Mouse (Mus musculus): Measurements from ENCODE around the gene Cacna1c.
A peak's percentile ranks its signal among the peaks of the same experiment; 100 is the strongest.

DNA sequence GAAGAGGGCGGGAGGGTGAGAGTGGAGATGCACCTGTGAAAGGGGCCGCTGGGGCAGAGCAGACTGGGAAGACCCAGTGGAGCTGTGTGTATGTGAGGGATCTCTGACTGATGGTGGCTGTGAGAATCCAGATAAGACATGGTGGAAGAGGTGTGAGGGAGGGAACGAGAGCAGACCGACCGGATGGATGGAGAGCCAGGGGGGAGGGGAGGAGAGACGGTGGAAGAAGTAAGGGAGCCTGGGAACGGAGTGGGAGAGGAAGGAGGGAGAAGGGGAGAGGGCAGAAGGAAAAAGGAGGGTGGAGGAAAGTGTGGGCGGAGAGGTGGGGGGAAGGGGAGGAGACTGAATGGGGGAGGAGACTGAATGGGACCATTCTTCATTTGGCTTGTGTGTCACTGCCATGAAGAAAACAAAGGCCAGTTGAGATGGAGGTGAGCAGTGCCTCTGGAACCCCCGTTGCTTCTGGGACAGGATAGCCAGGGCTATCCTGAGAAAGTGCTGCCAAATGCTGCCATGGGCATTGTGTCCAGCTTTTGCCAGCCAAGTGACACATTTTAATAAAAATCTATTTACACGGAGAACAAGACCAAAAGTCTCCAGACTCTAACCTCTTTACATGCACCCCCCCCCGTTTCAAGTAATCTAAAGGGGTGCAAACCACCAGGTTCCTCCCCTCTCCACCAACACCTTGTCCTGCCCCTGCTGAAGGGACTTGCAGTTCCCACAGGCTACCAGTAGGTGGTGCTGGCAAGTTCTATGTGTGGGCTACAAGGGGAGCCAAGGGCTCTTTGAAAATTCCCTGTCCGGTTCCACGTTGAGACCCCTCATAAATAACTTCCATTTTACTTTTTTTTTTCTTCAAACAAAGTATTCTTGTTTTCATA is 273.6 kb downstream of the Cacna1c start:
- TF ChIP-seq CTCF (IDR thresholded peaks at IDR 0.05; ENCODE audit: low read depth, low read length), result peak; percentile 80
- no peak for TF ChIP-seq EP300 (IDR thresholded peaks at IDR 0.05; ENCODE audit: insufficient read depth, low read depth, low read length)
- no peak for TF ChIP-seq POLR2A (IDR thresholded peaks at IDR 0.05; ENCODE audit: insufficient read depth, low read length)

All from ES-Bruce4 (cell line).